Mouse (Mus musculus) gastrocnemius, postnatal 4 days (tissue): ENCODE data around the gene Slc22a30. TPM values are rescaled to one million over a fixed set of nuclear protein-coding genes. Genes with fewer than 3 reads are reported as not detected.
"Not testable (repeated sequence)": the region's sequence is repeated elsewhere in the genome, so short reads cannot be mapped to it uniquely, and the experiment has no call there.

Source experiments
- DNase-seq, 2 experiments: peaks; one replicate each; pipeline ENCODE4 v3.0.0; 2021 to 2022; ENCODE audit warnings: low spot score in 2 of 2, mixed read lengths in 2 of 2
- long read RNA-seq, 2 experiments: library from polyadenylated mRNA; stranded (forward); transcript quantifications; one replicate each; pipeline ENCODE4 v2.0.0; 2021
- total RNA-seq, 2 experiments: library from RNA; stranded (reverse); gene quantifications; 2 replicates each; pipeline ENCODE4 v1.2.3; 2021

Slc22a30 gene
- total RNA-seq, result not detected
- long read RNA-seq, experiment 1, result 0 reads
- long read RNA-seq, experiment 2, result 0 reads

- not testable (repeated sequence) for DNase-seq
Measured at GRCm38 (mm10) chr19:8405011-8405410, at the start of gene Slc22a30. Slc22a30 (minus strand) TSS chr19:8405111.

- DNase-seq, result no peak
Measured at GRCm38 (mm10) chr19:8448321-8448720, 43.4 kb upstream of the Slc22a30 start.

- DNase-seq, result no peak
Measured at GRCm38 (mm10) chr19:8447516-8447915, 42.6 kb upstream of the Slc22a30 start.

- DNase-seq, result no peak
Measured at GRCm38 (mm10) chr19:8431051-8431662, 26.2 kb upstream of the Slc22a30 start.

GRCm38 (mm10) chr19:8407290-8408021 lies 2.5 kb upstream of the Slc22a30 start:
- not testable (repeated sequence) for DNase-seq

Other genes starting within 250 kb of the Slc22a30 start
- gene Slc22a29, start 186.2 kb downstream of the Slc22a30 start, total RNA-seq, result not detected
- not detected for gene Slc22a8, start 186.1 kb upstream of the Slc22a30 start, total RNA-seq
- not detected for gene Slc22a6, start 212.9 kb upstream of the Slc22a30 start, total RNA-seq